Mouse (Mus musculus) neural tube, embryonic 14.5 days (tissue): Measurements from ENCODE around the gene Ivd. TPM values are rescaled to one million over a fixed set of nuclear protein-coding genes. Genes with fewer than 3 reads are reported as not detected.

Experiments used
- ATAC-seq: fragments of 200-750 bp; cut with Nextera tagmentation; 2 replicates; pipeline ENCODE4 v1.8.0; 2017; ENCODE audit warnings: low read depth, mild to moderate bottlenecking, moderate TSS enrichment, moderate library complexity
- H3K27ac ChIP-seq: fragments of 300-500 bp; sonication (generic); 2 replicates; pipeline ENCODE4 v1.5.1; 2014; ENCODE audit warnings: low read depth, mild to moderate bottlenecking, control low read depth, low read length, moderate library complexity, mixed read lengths
- H3K27me3 ChIP-seq: fragments of 300-500 bp; sonication (generic); 2 replicates; pipeline ENCODE4 v1.6.1; 2014; ENCODE audit warnings: low read length; ENCODE audit not compliant: control insufficient read depth, insufficient read depth
- H3K36me3 ChIP-seq: fragments of 300-500 bp; sonication (generic); 2 replicates; pipeline ENCODE4 v1.6.1; 2014; ENCODE audit warnings: low read length, mixed read lengths; ENCODE audit not compliant: control insufficient read depth, insufficient read depth
- H3K4me1 ChIP-seq: fragments of 300-500 bp; sonication (generic); 2 replicates; pipeline ENCODE4 v1.6.1; 2014; ENCODE audit warnings: low read length; ENCODE audit not compliant: control insufficient read depth, insufficient read depth
- H3K4me2 ChIP-seq: fragments of 300-500 bp; sonication (generic); 2 replicates; pipeline ENCODE4 v1.6.1; 2014; ENCODE audit warnings: mild to moderate bottlenecking, low read depth, low read length, control low read depth
- H3K4me3 ChIP-seq: fragments of 300-500 bp; sonication (generic); 2 replicates; pipeline ENCODE4 v1.5.1; 2014; ENCODE audit warnings: low read depth, low read length, control low read depth, mixed read lengths
- H3K9ac ChIP-seq: fragments of 300-500 bp; sonication (generic); replicated peaks from 2 replicates; pipeline ENCODE4 v1.6.1; 2014; ENCODE audit warnings: low read depth, mild to moderate bottlenecking, control low read depth, low read length, mixed read lengths
- H3K9me3 ChIP-seq: fragments of 300-500 bp; sonication (generic); 2 replicates; pipeline ENCODE4 v1.6.1; 2016; ENCODE audit warnings: low read length; ENCODE audit not compliant: control insufficient read depth
- WGBS: fragments of 180-500 bp; shearing (Covaris S2); extraction: QIAGEN DNeasy Blood & Tissue Kit; methylation state at CpG from one replicate; pipeline ENCODE4 v1.1.7; 2014; 5-methylcytosine and 5-hydroxymethylcytosine counted together
- polyA plus RNA-seq: library from polyadenylated mRNA; unstranded; fragments of >200 nt; fragmentation: Nextera tagmentation; extraction: Ambion mirVana; gene quantifications from 2 replicates; pipeline ENCODE4 v1.2.1, GENCODE M21; 2014

Gene Ivd
- polyA plus RNA-seq, 1 experiment from 2014 or later: 37.7 TPM

GRCm38 (mm10) chr2:118926361-118926997, 64.7 kb downstream of the Ivd start, which contains the start of gene Chst14:
Gene Chst14, plus strand, starts transcription at chr2:118926496.
- H3K9ac ChIP-seq: peak within 1 kb of the TSS; percentile 68
- H3K4me3 ChIP-seq: peak within 1 kb of the TSS; percentile 50
- no peaks in the 10 kb centered on the region for H3K9me3 ChIP-seq
- peak within 1 kb of the TSS; percentile 94 for H3K4me2 ChIP-seq
- 0% methylated on average over 31 of the region's 47 CpGs for WGBS
- peaks cover 16% of the 10 kb centered on the region for H3K36me3 ChIP-seq
- H3K27me3 ChIP-seq: no peaks in the 10 kb centered on the region
- ATAC-seq: peak; percentile 85
- peaks cover 12% of the 10 kb centered on the region for H3K4me1 ChIP-seq
- no peak within 1 kb of the TSS for H3K27ac ChIP-seq

- ATAC-seq: no peak
- Histone ChIP-seq H3K27me3 (no peaks in the 10 kb centered on the region), H3K4me2 (peak overlapping the region; percentile 94), H3K36me3 (peaks cover 14% of the 10 kb centered on the region), H3K9me3 (no peaks in the 10 kb centered on the region), H3K27ac (no peak overlapping the region), H3K4me3 (peak overlapping the region; percentile 50), H3K4me1 (peaks cover 12% of the 10 kb centered on the region), H3K9ac (peak overlapping the region; percentile 68)
- 32% methylated on average over 31 of the region's 31 CpGs for WGBS
These were observed 65.4 kb downstream of the Ivd start for GRCm38 (mm10) chr2:118926998-118927739.

Other genes starting within 250 kb of the Ivd start
- gene Pak6, start 198.7 kb upstream of the Ivd start, polyA plus RNA-seq: 29.4 and 39.1 TPM in 2 replicates
- not detected in 2 replicates for gene Ankrd63, start 158.0 kb upstream of the Ivd start, polyA plus RNA-seq
- 0.57 and 0.88 TPM in 2 replicates for gene Plcb2, start 133.5 kb upstream of the Ivd start, polyA plus RNA-seq
- 29.4 and 32.3 TPM in 2 replicates for gene Inafm2, start 116.2 kb upstream of the Ivd start, polyA plus RNA-seq
- 0.60 and 0.64 TPM in 2 replicates for gene Ccdc9b, start 99.3 kb upstream of the Ivd start, polyA plus RNA-seq
- not detected in 2 replicates for gene Phgr1, start 89.2 kb upstream of the Ivd start, polyA plus RNA-seq
- gene Disp2, start 82.2 kb upstream of the Ivd start, polyA plus RNA-seq: 59.4 and 66.8 TPM in 2 replicates
- 7.2 and 11.5 TPM in 2 replicates for gene Knstrn, start 48.0 kb upstream of the Ivd start, polyA plus RNA-seq
- gene Bahd1, start 38.4 kb downstream of the Ivd start, polyA plus RNA-seq: 1.8 and 2.2 TPM in 2 replicates
- 3.5 and 8.5 TPM in 2 replicates for gene Chst14, start 64.5 kb downstream of the Ivd start, polyA plus RNA-seq
- gene Ccdc32, start 167.4 kb downstream of the Ivd start, polyA plus RNA-seq: 36.3 and 38.5 TPM in 2 replicates
- 4.1 and 4.4 TPM in 2 replicates for gene Rpusd2, start 172.8 kb downstream of the Ivd start, polyA plus RNA-seq
- 2.9 and 4.9 TPM in 2 replicates for gene Knl1, start 185.2 kb downstream of the Ivd start, polyA plus RNA-seq